Mouse (Mus musculus): ENCODE measurements around the gene Adamts14. TPM values are rescaled to one million over a fixed set of nuclear protein-coding genes. Genes with fewer than 3 reads are reported as not detected.

Adamts14 gene
- polyA plus RNA-seq, 1 experiment from 2014 or later: 0.55 TPM

GRCm38 (mm10) chr10:61304046-61304445 is 30.8 kb upstream of the Adamts14 start:
- no peak for ATAC-seq (ENCODE audit: insufficient number of reproducible peaks, low FRiP score, low TSS enrichment, low read depth)

DNA sequence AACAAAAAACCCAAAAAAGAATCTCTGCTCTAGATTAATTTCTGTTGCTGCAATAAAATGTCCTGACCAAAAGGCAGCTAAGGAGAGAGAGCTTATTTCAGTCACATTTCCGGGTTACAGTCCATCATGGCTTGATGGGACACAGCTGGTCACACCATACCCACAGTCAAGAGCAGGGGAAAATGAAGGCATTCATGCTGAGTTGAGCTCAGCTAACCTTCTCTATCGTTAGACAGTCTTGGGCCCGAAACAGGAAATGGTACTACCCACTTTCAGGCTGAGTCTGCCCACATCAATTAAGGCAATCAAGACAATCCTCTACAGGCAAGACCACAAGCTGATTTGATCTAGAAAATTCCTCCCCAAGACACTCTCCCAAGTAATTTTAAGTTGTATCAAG is 27.8 kb upstream of the Adamts14 start:
- no peaks in the 10 kb centered on the region for H3K4me1 ChIP-seq (ENCODE audit: control insufficient read depth, insufficient read depth, low read length)
- H3K4me2 ChIP-seq (ENCODE audit: low read depth, severe bottlenecking): no peak overlapping the region
- no peaks in the 10 kb centered on the region for H3K9me3 ChIP-seq (ENCODE audit: control insufficient read depth, low read length)
- ATAC-seq (ENCODE audit: insufficient number of reproducible peaks, low FRiP score, low TSS enrichment, low read depth): no peak
- H3K36me3 ChIP-seq (ENCODE audit: control insufficient read depth, insufficient read depth, low read length): no peaks in the 10 kb centered on the region
- no peak overlapping the region for H3K27ac ChIP-seq (replicated peaks; ENCODE audit: low read depth, low read length)
- no peak for DNase-seq (ENCODE audit: low spot score)
- WGBS: 75% methylated on average over 3 of the region's 3 CpGs
- no peak overlapping the region for H3K9ac ChIP-seq (ENCODE audit: low read length)
- no peaks in the 10 kb centered on the region for H3K27me3 ChIP-seq (ENCODE audit: control insufficient read depth, insufficient read depth, low read length)
- no peak overlapping the region for H3K4me3 ChIP-seq (ENCODE audit: low read depth, low read length)

More at GRCm38 (mm10) chr10:61304046-61304445, 30.8 kb upstream of the Adamts14 start:
- Histone ChIP-seq H3K4me2 (ENCODE audit: low read depth, severe bottlenecking) (no peak overlapping the region), H3K4me1 (ENCODE audit: control insufficient read depth, insufficient read depth, low read length) (no peaks in the 10 kb centered on the region), H3K27me3 (ENCODE audit: control insufficient read depth, insufficient read depth, low read length) (no peaks in the 10 kb centered on the region), H3K27ac (replicated peaks; ENCODE audit: low read depth, low read length) (no peak overlapping the region), H3K36me3 (ENCODE audit: control insufficient read depth, insufficient read depth, low read length) (no peaks in the 10 kb centered on the region), H3K9ac (ENCODE audit: low read length) (no peak overlapping the region), H3K9me3 (ENCODE audit: control insufficient read depth, low read length) (no peaks in the 10 kb centered on the region), H3K4me3 (ENCODE audit: low read depth, low read length) (no peak overlapping the region)
- DNase-seq (ENCODE audit: low spot score): no peak
- 82% methylated on average over 6 of the region's 6 CpGs for WGBS

- DNase-seq (ENCODE audit: low spot score) (no peak), ATAC-seq (ENCODE audit: insufficient number of reproducible peaks, low FRiP score, low TSS enrichment, low read depth) (no peak)
- Histone ChIP-seq H3K36me3 (ENCODE audit: control insufficient read depth, insufficient read depth, low read length) (no peaks in the 10 kb centered on the region), H3K4me1 (ENCODE audit: control insufficient read depth, insufficient read depth, low read length) (no peaks in the 10 kb centered on the region), H3K9ac (ENCODE audit: low read length) (no peak within 1 kb of the TSS), H3K9me3 (ENCODE audit: control insufficient read depth, low read length) (no peaks in the 10 kb centered on the region), H3K4me3 (ENCODE audit: low read depth, low read length) (no peak within 1 kb of the TSS), H3K27me3 (ENCODE audit: control insufficient read depth, insufficient read depth, low read length) (no peaks in the 10 kb centered on the region), H3K4me2 (ENCODE audit: low read depth, severe bottlenecking) (no peak within 1 kb of the TSS), H3K27ac (replicated peaks; ENCODE audit: low read depth, low read length) (no peak within 1 kb of the TSS)
- 74% methylated on average over 7 of the region's 7 CpGs for WGBS
Observed at GRCm38 (mm10) chr10:61297477-61297876, 24.2 kb upstream of the Adamts14 start, which contains the start of gene Prf1. Gene Prf1 (plus strand): TSS chr10:61297833.

GRCm38 (mm10) chr10:61296713-61297445 is 23.6 kb upstream of the Adamts14 start:
- DNase-seq (ENCODE audit: low spot score) (no peak), ATAC-seq (ENCODE audit: insufficient number of reproducible peaks, low FRiP score, low TSS enrichment, low read depth) (no peak)
- H3K36me3 ChIP-seq (ENCODE audit: control insufficient read depth, insufficient read depth, low read length): no peaks in the 10 kb centered on the region
- 80% methylated on average over 8 of the region's 8 CpGs for WGBS
- H3K27me3 ChIP-seq (ENCODE audit: control insufficient read depth, insufficient read depth, low read length): no peaks in the 10 kb centered on the region
- no peaks in the 10 kb centered on the region for H3K9me3 ChIP-seq (ENCODE audit: control insufficient read depth, low read length)
- H3K9ac ChIP-seq (ENCODE audit: low read length): no peak overlapping the region
- H3K27ac ChIP-seq (replicated peaks; ENCODE audit: low read depth, low read length): no peak overlapping the region
- H3K4me2 ChIP-seq (ENCODE audit: low read depth, severe bottlenecking): no peak overlapping the region
- no peaks in the 10 kb centered on the region for H3K4me1 ChIP-seq (ENCODE audit: control insufficient read depth, insufficient read depth, low read length)
- H3K4me3 ChIP-seq (ENCODE audit: low read depth, low read length): no peak overlapping the region

DNA sequence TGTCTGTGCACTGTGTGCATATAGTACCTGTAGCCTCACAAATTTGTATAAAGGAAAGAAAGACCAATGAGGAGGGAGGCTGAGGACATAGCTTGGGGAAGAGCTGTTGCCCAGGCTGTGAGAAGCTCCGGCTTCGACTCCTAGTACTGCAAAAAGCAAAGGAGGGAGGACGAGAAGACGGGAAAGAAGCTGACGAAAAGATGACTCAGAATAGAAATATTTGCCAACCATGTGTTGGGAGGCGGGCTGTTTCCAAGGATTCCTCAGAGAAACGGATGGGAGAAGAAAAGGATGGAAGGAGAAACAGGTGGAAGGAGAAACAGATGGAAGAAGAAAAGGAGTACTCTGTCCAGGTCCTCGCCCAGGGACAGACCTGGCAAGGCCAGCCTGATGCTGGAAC is 21.0 kb upstream of the Adamts14 start:
- H3K4me3 ChIP-seq (ENCODE audit: low read depth, low read length): no peak overlapping the region
- H3K4me2 ChIP-seq (ENCODE audit: low read depth, severe bottlenecking): no peak overlapping the region
- H3K9me3 ChIP-seq (ENCODE audit: control insufficient read depth, low read length): no peaks in the 10 kb centered on the region
- DNase-seq (ENCODE audit: low spot score): no peak
- H3K9ac ChIP-seq (ENCODE audit: low read length): no peak overlapping the region
- 90% methylated on average over 8 of the region's 8 CpGs for WGBS
- H3K36me3 ChIP-seq (ENCODE audit: control insufficient read depth, insufficient read depth, low read length): no peaks in the 10 kb centered on the region
- no peaks in the 10 kb centered on the region for H3K27me3 ChIP-seq (ENCODE audit: control insufficient read depth, insufficient read depth, low read length)
- no peak overlapping the region for H3K27ac ChIP-seq (replicated peaks; ENCODE audit: low read depth, low read length)
- H3K4me1 ChIP-seq (ENCODE audit: control insufficient read depth, insufficient read depth, low read length): no peaks in the 10 kb centered on the region
- ATAC-seq (ENCODE audit: insufficient number of reproducible peaks, low FRiP score, low TSS enrichment, low read depth): no peak

DNA sequence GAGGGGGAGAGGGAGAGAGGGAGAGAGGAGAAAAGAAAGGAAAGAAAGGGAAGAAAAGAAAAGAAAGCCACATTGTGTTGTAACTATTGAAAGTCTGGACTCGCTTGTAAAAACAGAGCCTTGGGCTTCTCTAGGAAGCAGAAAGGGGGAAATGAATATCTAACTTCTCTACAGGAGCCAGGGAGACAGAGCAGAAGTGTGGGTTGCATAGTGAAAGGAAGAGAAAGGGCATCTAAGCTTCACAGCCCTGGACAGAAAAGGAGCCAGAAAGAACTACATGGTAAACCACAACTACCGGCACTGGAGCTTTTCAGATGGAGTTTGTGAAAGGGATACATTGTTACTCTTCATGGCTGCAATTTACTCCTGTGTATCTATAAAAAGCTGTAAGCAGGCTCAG is 17.2 kb upstream of the Adamts14 start:
- no peaks in the 10 kb centered on the region for H3K4me1 ChIP-seq (ENCODE audit: control insufficient read depth, insufficient read depth, low read length)
- no peaks in the 10 kb centered on the region for H3K9me3 ChIP-seq (ENCODE audit: control insufficient read depth, low read length)
- DNase-seq (ENCODE audit: low spot score): no peak
- no peaks in the 10 kb centered on the region for H3K36me3 ChIP-seq (ENCODE audit: control insufficient read depth, insufficient read depth, low read length)
- H3K27me3 ChIP-seq (ENCODE audit: control insufficient read depth, insufficient read depth, low read length): no peaks in the 10 kb centered on the region
- ATAC-seq (ENCODE audit: insufficient number of reproducible peaks, low FRiP score, low TSS enrichment, low read depth): no peak
- H3K4me2 ChIP-seq (ENCODE audit: low read depth, severe bottlenecking): no peak overlapping the region
- WGBS: 84% methylated on average over 2 of the region's 2 CpGs
- H3K9ac ChIP-seq (ENCODE audit: low read length): no peak overlapping the region
- H3K4me3 ChIP-seq (ENCODE audit: low read depth, low read length): no peak overlapping the region
- no peak overlapping the region for H3K27ac ChIP-seq (replicated peaks; ENCODE audit: low read depth, low read length)

- H3K4me3 ChIP-seq (ENCODE audit: low read depth, low read length): no peak overlapping the region
- no peak overlapping the region for H3K27ac ChIP-seq (replicated peaks; ENCODE audit: low read depth, low read length)
- H3K4me2 ChIP-seq (ENCODE audit: low read depth, severe bottlenecking): no peak overlapping the region
- 91% methylated on average over 2 of the region's 2 CpGs for WGBS
- no peak for DNase-seq (ENCODE audit: low spot score)
- H3K9me3 ChIP-seq (ENCODE audit: control insufficient read depth, low read length): no peaks in the 10 kb centered on the region
- H3K36me3 ChIP-seq (ENCODE audit: control insufficient read depth, insufficient read depth, low read length): no peaks in the 10 kb centered on the region
- H3K27me3 ChIP-seq (ENCODE audit: control insufficient read depth, insufficient read depth, low read length): no peaks in the 10 kb centered on the region
- no peak overlapping the region for H3K9ac ChIP-seq (ENCODE audit: low read length)
- ATAC-seq (ENCODE audit: insufficient number of reproducible peaks, low FRiP score, low TSS enrichment, low read depth): no peak
- H3K4me1 ChIP-seq (ENCODE audit: control insufficient read depth, insufficient read depth, low read length): no peaks in the 10 kb centered on the region
Observed at GRCm38 (mm10) chr10:61290016-61290415, 16.8 kb upstream of the Adamts14 start.

DNA sequence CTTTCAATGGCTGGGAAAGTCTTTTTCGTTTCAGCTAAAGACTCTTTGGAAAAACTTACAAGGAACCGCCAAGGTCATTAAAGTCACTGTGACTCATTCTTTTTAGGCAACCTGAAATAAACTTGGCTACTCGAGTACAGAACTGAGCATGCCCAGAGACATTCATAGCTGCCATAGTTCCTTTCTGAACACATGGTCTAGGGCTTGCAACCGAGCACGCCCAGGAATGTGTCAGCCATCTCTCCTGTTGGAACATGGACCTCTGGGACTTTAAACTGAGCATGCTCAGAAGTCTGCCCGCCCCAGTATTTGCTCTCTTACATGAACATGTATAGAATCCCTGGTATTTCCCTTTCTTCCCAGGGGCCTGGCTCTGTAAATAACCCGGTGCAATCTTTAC is 13.0 kb upstream of the Adamts14 start:
- H3K27ac ChIP-seq (replicated peaks; ENCODE audit: low read depth, low read length): no peak overlapping the region
- no peaks in the 10 kb centered on the region for H3K36me3 ChIP-seq (ENCODE audit: control insufficient read depth, insufficient read depth, low read length)
- no peaks in the 10 kb centered on the region for H3K4me1 ChIP-seq (ENCODE audit: control insufficient read depth, insufficient read depth, low read length)
- H3K4me2 ChIP-seq (ENCODE audit: low read depth, severe bottlenecking): no peak overlapping the region
- no peak overlapping the region for H3K4me3 ChIP-seq (ENCODE audit: low read depth, low read length)
- H3K9ac ChIP-seq (ENCODE audit: low read length): no peak overlapping the region
- DNase-seq (ENCODE audit: low spot score) (no peak), ATAC-seq (ENCODE audit: insufficient number of reproducible peaks, low FRiP score, low TSS enrichment, low read depth) (no peak)
- WGBS: 78% methylated on average over 7 of the region's 7 CpGs
- H3K9me3 ChIP-seq (ENCODE audit: control insufficient read depth, low read length): no peaks in the 10 kb centered on the region
- H3K27me3 ChIP-seq (ENCODE audit: control insufficient read depth, insufficient read depth, low read length): no peaks in the 10 kb centered on the region

DNA sequence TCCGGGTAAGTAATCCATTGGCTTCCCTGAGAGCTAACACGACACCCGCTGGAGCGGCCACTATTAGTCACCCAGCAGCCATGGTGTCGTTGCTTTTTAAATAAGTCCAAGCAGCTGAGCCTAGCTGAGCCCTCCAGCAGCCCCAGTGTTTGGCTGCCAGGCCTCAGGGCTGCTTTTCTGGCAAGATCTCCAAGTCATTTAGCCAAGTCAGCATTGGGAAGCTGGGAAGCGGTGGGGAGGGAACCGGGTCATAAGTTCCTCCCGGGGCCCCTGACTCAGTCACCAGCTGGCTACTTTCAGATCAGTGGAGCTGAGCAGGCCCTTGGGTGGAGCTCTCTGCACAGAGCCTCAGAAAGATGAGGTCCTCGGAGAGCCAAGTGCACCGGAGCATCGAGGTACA is 12.0 kb upstream of the Adamts14 start:
- no peak overlapping the region for H3K4me3 ChIP-seq (ENCODE audit: low read depth, low read length)
- ATAC-seq (ENCODE audit: insufficient number of reproducible peaks, low FRiP score, low TSS enrichment, low read depth): no peak
- H3K4me1 ChIP-seq (ENCODE audit: control insufficient read depth, insufficient read depth, low read length): no peaks in the 10 kb centered on the region
- 84% methylated on average over 11 of the region's 11 CpGs for WGBS
- no peaks in the 10 kb centered on the region for H3K36me3 ChIP-seq (ENCODE audit: control insufficient read depth, insufficient read depth, low read length)
- no peak overlapping the region for H3K9ac ChIP-seq (ENCODE audit: low read length)
- no peak for DNase-seq (ENCODE audit: low spot score)
- no peaks in the 10 kb centered on the region for H3K27me3 ChIP-seq (ENCODE audit: control insufficient read depth, insufficient read depth, low read length)
- no peak overlapping the region for H3K27ac ChIP-seq (replicated peaks; ENCODE audit: low read depth, low read length)
- no peak overlapping the region for H3K4me2 ChIP-seq (ENCODE audit: low read depth, severe bottlenecking)
- H3K9me3 ChIP-seq (ENCODE audit: control insufficient read depth, low read length): no peaks in the 10 kb centered on the region
